Mouse (Mus musculus): Measurements from ENCODE around the gene Klhdc1. TPM values are rescaled to one million over a fixed set of nuclear protein-coding genes. Genes with fewer than 3 reads are reported as not detected.

The Klhdc1 gene
- polyA plus RNA-seq, 1 experiment: 20.9 TPM

- no peak for DNase-seq (ENCODE audit: extremely low spot score in 1 of 2, low spot score in 1 of 2)
Measured at GRCm38 (mm10) chr12:69294936-69295335, 54.0 kb downstream of the Klhdc1 start.

GRCm38 (mm10) chr12:69295651-69296050, 54.7 kb downstream of the Klhdc1 start:
- no peak for DNase-seq (ENCODE audit: extremely low spot score in 1 of 2, low spot score in 1 of 2)

GRCm38 (mm10) chr12:69296511-69297410, 55.8 kb downstream of the Klhdc1 start, which contains the start of gene Klhdc2:
Klhdc2 (plus strand) TSS chr12:69296681.
- DNase-seq (ENCODE audit: extremely low spot score in 1 of 2, low spot score in 1 of 2): peak; percentile 86 to 90

- peak in 1 of 2 experiments; percentile 23 for DNase-seq (ENCODE audit: extremely low spot score in 1 of 2, low spot score in 1 of 2)
Measured at GRCm38 (mm10) chr12:69297411-69298150, 56.6 kb downstream of the Klhdc1 start.

GRCm38 (mm10) chr12:69298281-69298680, 57.3 kb downstream of the Klhdc1 start:
- DNase-seq (ENCODE audit: extremely low spot score in 1 of 2, low spot score in 1 of 2): no peak

- DNase-seq (ENCODE audit: extremely low spot score in 1 of 2, low spot score in 1 of 2): no peak
Measured at GRCm38 (mm10) chr12:69299231-69299630, 58.3 kb downstream of the Klhdc1 start.

- no peak for DNase-seq (ENCODE audit: extremely low spot score in 1 of 2, low spot score in 1 of 2)
Measured at GRCm38 (mm10) chr12:69299831-69300230, 58.9 kb downstream of the Klhdc1 start.

GRCm38 (mm10) chr12:69300391-69300790, 59.4 kb downstream of the Klhdc1 start:
- DNase-seq (ENCODE audit: extremely low spot score in 1 of 2, low spot score in 1 of 2): no peak

GRCm38 (mm10) chr12:69302171-69302570, 61.2 kb downstream of the Klhdc1 start:
- DNase-seq (ENCODE audit: extremely low spot score in 1 of 2, low spot score in 1 of 2): no peak

- no peak for DNase-seq (ENCODE audit: extremely low spot score in 1 of 2, low spot score in 1 of 2)
Measured at GRCm38 (mm10) chr12:69304051-69304450, 63.1 kb downstream of the Klhdc1 start.

GRCm38 (mm10) chr12:69306333-69306732, 65.4 kb downstream of the Klhdc1 start:
- DNase-seq (ENCODE audit: extremely low spot score in 1 of 2, low spot score in 1 of 2): no peak

- DNase-seq (ENCODE audit: extremely low spot score in 1 of 2, low spot score in 1 of 2): no peak
Measured at GRCm38 (mm10) chr12:69309659-69310058, 68.7 kb downstream of the Klhdc1 start.

GRCm38 (mm10) chr12:69318431-69318830, 77.5 kb downstream of the Klhdc1 start:
- no peak for DNase-seq (ENCODE audit: extremely low spot score in 1 of 2, low spot score in 1 of 2)

- no peak for DNase-seq (ENCODE audit: extremely low spot score in 1 of 2, low spot score in 1 of 2)
Measured at GRCm38 (mm10) chr12:69331187-69331586, 90.2 kb downstream of the Klhdc1 start.

- DNase-seq (ENCODE audit: extremely low spot score in 1 of 2, low spot score in 1 of 2): no peak
Measured at GRCm38 (mm10) chr12:69332147-69332546, 91.2 kb downstream of the Klhdc1 start.

GRCm38 (mm10) chr12:69333547-69333946, 92.6 kb downstream of the Klhdc1 start:
- peak in 1 of 2 experiments; percentile 42 for DNase-seq (ENCODE audit: extremely low spot score in 1 of 2, low spot score in 1 of 2)

Other genes starting within 250 kb of the Klhdc1 start
- 1,265 and 1,574 TPM in 2 replicates for gene Rps29, start 82.0 kb upstream of the Klhdc1 start, polyA plus RNA-seq (2012; rRNA removed)
- gene Lrr1, start 72.4 kb upstream of the Klhdc1 start, polyA plus RNA-seq (2012; rRNA removed): 0.06 and 0.56 TPM in 2 replicates
- 304 and 313 TPM in 2 replicates for gene Rpl36al, start 57.1 kb upstream of the Klhdc1 start, polyA plus RNA-seq (2012; rRNA removed)
- gene Mgat2, start 57.0 kb upstream of the Klhdc1 start, polyA plus RNA-seq (2012; rRNA removed): 14.4 and 15.7 TPM in 2 replicates
- 1.1 and 1.2 TPM in 2 replicates for gene Gm49383, start 44.1 kb upstream of the Klhdc1 start, polyA plus RNA-seq (2012; rRNA removed)
- 2.0 and 2.2 TPM in 2 replicates for gene Dnaaf2, start 42.7 kb upstream of the Klhdc1 start, polyA plus RNA-seq (2012; rRNA removed)
- 2.2 and 2.5 TPM in 2 replicates for gene Gm49384, start 36.9 kb upstream of the Klhdc1 start, polyA plus RNA-seq (2012; rRNA removed)
- gene Pole2, start 13.0 kb upstream of the Klhdc1 start, polyA plus RNA-seq (2012; rRNA removed): 1.6 and 2.0 TPM in 2 replicates
- gene Klhdc2, start 55.5 kb downstream of the Klhdc1 start, polyA plus RNA-seq (2012; rRNA removed): 121 and 127 TPM in 2 replicates
- gene Nemf, start 116.0 kb downstream of the Klhdc1 start, polyA plus RNA-seq (2012; rRNA removed): 38.2 and 45.4 TPM in 2 replicates
- gene Arf6, start 131.0 kb downstream of the Klhdc1 start, polyA plus RNA-seq (2012; rRNA removed): 46.3 and 48.8 TPM in 2 replicates
- gene Gm9887, start 131.3 kb downstream of the Klhdc1 start, polyA plus RNA-seq (2012; rRNA removed): 0.27 and 0.50 TPM in 2 replicates